Mouse (Mus musculus) testis, adult 2 months (tissue): ENCODE measurements around the gene Pla2r1.

ENCODE experiments used
- CTCF ChIP-seq: fragments of 200-500 bp; IDR thresholded peaks from 2 replicates; pipeline ENCODE4 v1.5.1; 2012; ENCODE audit warnings: low read depth, mild to moderate bottlenecking, inconsistent platforms, low read length, moderate library complexity; ENCODE audit not compliant: control insufficient read depth, insufficient read depth, insufficient replicate concordance
- POLR2A ChIP-seq: fragments of 200-500 bp; IDR thresholded peaks from 2 replicates; pipeline ENCODE4 v1.6.1; 2012; ENCODE audit warnings: low read depth, mild to moderate bottlenecking, inconsistent platforms, low read length, moderate library complexity; ENCODE audit not compliant: control insufficient read depth

- TF ChIP-seq POLR2A, result no peak
- TF ChIP-seq CTCF, result no peak
Observed at GRCm38 (mm10) chr2:60392286-60392685, 160.8 kb downstream of the Pla2r1 start.
